Mouse (Mus musculus) cerebellum, adult 2 months (tissue): Measurements from ENCODE around the gene Bex2.
"Not testable (repeated sequence)": the region's sequence is repeated elsewhere in the genome, so short reads cannot be mapped to it uniquely, and the experiment has no call there.

Experiments
- CTCF ChIP-seq: fragments of 200-500 bp; IDR thresholded peaks from 2 replicates; pipeline ENCODE4 v1.5.1; 2011; ENCODE audit warnings: low read depth, mild to moderate bottlenecking, control low read depth, low read length, moderate library complexity, borderline replicate concordance; ENCODE audit not compliant: insufficient read depth
- POLR2A ChIP-seq: fragments of 200-500 bp; IDR thresholded peaks from 2 replicates; pipeline ENCODE4 v1.6.1; 2011; ENCODE audit warnings: low read length, control low read depth, borderline replicate concordance; ENCODE audit not compliant: insufficient read depth

DNA sequence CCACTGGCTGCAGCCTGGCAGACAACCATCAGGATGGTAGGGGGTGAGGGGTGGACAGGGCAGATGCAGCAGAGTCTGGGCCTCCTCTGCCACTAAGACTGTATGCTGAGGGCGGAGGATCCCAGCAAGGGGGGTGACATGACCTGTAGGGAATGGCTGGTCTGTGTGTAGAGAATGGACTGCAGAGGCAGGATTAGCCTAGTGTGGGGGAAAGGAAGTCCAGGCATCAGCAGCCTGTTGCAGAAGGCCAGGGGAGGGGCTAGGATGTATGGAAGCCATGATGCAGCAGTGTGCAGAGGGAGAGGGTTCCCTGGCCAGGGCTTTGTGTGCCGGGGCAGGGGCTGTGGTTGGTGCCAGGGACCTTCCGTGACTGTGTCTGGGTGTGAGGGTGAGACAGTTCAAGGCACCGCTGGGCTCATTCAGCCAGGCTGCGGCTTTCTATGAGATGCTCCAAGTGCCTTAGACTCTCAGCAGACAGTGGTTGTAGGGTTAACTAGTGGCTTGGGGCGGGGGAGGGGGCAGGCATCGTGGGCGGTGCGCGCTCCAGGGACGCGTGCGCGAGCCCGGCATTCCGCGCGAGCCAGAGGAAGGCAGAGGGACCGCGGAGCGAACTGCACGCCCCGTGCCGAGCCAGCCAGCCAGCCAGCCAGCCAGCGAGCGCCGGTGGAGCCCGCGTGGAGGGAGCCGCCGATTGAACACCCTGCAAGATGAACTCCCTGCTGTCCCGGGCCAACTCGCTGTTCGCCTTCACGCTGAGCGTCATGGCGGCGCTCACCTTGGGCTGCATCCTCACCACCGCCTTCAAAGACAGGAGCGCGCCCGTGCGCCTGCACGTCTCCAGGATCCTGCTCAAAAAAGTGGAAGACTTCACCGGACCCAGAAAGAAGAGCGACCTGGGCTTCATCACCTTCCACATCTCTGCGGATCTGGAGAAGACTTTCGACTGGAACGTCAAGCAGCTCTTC lies 35.0 kb downstream of the Bex2 start, which contains the start of gene Arxes1:
- TF ChIP-seq POLR2A, CTCF: not testable (repeated sequence)
